Mouse (Mus musculus) ES-Bruce4 (cell line): ENCODE results near the gene Serpina3k. TPM values are rescaled to one million over a fixed set of nuclear protein-coding genes. Genes with fewer than 3 reads are reported as not detected.
"Not testable (repeated sequence)": the region's sequence is repeated elsewhere in the genome, so short reads cannot be mapped to it uniquely, and the experiment has no call there.

ENCODE experiments used
- H3K27ac ChIP-seq: 2 replicates; pipeline ENCODE4 v1.5.1; 2012; ENCODE audit warnings: low read length, inconsistent platforms; ENCODE audit not compliant: insufficient read depth
- H3K27me3 ChIP-seq: 2 replicates; pipeline ENCODE4 v1.6.1; 2012; ENCODE audit warnings: mild to moderate bottlenecking, low read length, inconsistent platforms; ENCODE audit not compliant: control insufficient read depth, poor library complexity, insufficient read depth, severe bottlenecking
- H3K36me3 ChIP-seq: 2 replicates; pipeline ENCODE4 v1.6.1; 2012; ENCODE audit warnings: inconsistent platforms, mild to moderate bottlenecking, low read length, moderate library complexity; ENCODE audit not compliant: control insufficient read depth, poor library complexity, insufficient read depth, severe bottlenecking
- H3K4me1 ChIP-seq: one replicate; pipeline ENCODE4 v1.8.1; 2011; ENCODE audit warnings: low read length; ENCODE audit not compliant: control insufficient read depth, insufficient read depth
- H3K4me3 ChIP-seq: 2 replicates; pipeline ENCODE4 v1.5.1; 2011; ENCODE audit warnings: low read depth, mild to moderate bottlenecking, low read length
- H3K9ac ChIP-seq: 2 replicates; pipeline ENCODE4 v1.6.1; 2012; ENCODE audit warnings: low read depth, mild to moderate bottlenecking, inconsistent platforms; ENCODE audit not compliant: poor library complexity, severe bottlenecking
- H3K9me3 ChIP-seq: replicated peaks from 2 replicates; pipeline ENCODE4 v1.6.1; 2012; ENCODE audit warnings: mild to moderate bottlenecking, low read length, inconsistent platforms; ENCODE audit not compliant: control insufficient read depth, poor library complexity, insufficient read depth, severe bottlenecking
- CTCF ChIP-seq: IDR thresholded peaks from one replicate; pipeline ENCODE4 v1.8.1; 2011; ENCODE audit warnings: low read depth, low read length
- EP300 ChIP-seq: IDR thresholded peaks from 2 replicates; pipeline ENCODE4 v1.6.1; 2011; ENCODE audit warnings: low read depth, low read length; ENCODE audit not compliant: insufficient read depth
- POLR2A ChIP-seq: IDR thresholded peaks from one replicate; pipeline ENCODE4 v1.8.1; 2011; ENCODE audit warnings: low read length; ENCODE audit not compliant: insufficient read depth
- polyA plus RNA-seq: library from polyadenylated mRNA; stranded (reverse); fragments of >200 nt; gene quantifications from 2 replicates; pipeline ENCODE4 v1.2.4, GENCODE M21; 2011; ENCODE audit warnings: low read depth; ENCODE audit not compliant: missing spikeins, insufficient read depth, insufficient read length

Serpina3k gene
- polyA plus RNA-seq, 1 experiment = not detected

GRCm38 (mm10) chr12:104322454-104322853 lies 15.8 kb upstream of the Serpina3k start:
- Histone ChIP-seq H3K27me3 (no peaks in the 10 kb centered on the region), H3K9me3 (no peaks in the 10 kb centered on the region), H3K9ac (no peak overlapping the region)

GRCm38 (mm10) chr12:104331701-104332100 lies 6.6 kb upstream of the Serpina3k start:
- no peak overlapping the region for H3K9ac ChIP-seq
- TF ChIP-seq EP300 (no peak), CTCF (no peak), POLR2A (no peak)

More at GRCm38 (mm10) chr12:104322454-104322853, 15.8 kb upstream of the Serpina3k start:
- Histone ChIP-seq H3K4me1 (no peaks in the 10 kb centered on the region), H3K27ac (no peak overlapping the region), H3K36me3 (no peaks in the 10 kb centered on the region), H3K4me3 (no peak overlapping the region)
- no peak for TF ChIP-seq EP300
- TF ChIP-seq CTCF = no peak
- TF ChIP-seq POLR2A = no peak

GRCm38 (mm10) chr12:104336873-104337272 lies 1.4 kb upstream of the Serpina3k start:
- not testable (repeated sequence) for H3K9me3 ChIP-seq, H3K27ac ChIP-seq, H3K4me3 ChIP-seq, H3K9ac ChIP-seq, H3K36me3 ChIP-seq, H3K27me3 ChIP-seq, H3K4me1 ChIP-seq

More at GRCm38 (mm10) chr12:104331701-104332100, 6.6 kb upstream of the Serpina3k start:
- Histone ChIP-seq H3K9me3 (no peaks in the 10 kb centered on the region), H3K4me3 (no peak overlapping the region), H3K27me3 (no peaks in the 10 kb centered on the region), H3K4me1 (no peaks in the 10 kb centered on the region), H3K36me3 (no peaks in the 10 kb centered on the region), H3K27ac (no peak overlapping the region)

- no peak overlapping the region for H3K9ac ChIP-seq
- no peaks in the 10 kb centered on the region for H3K27me3 ChIP-seq
- H3K4me3 ChIP-seq = no peak overlapping the region
- H3K4me1 ChIP-seq = no peaks in the 10 kb centered on the region
- TF ChIP-seq EP300 = no peak
- no peak for TF ChIP-seq POLR2A
- TF ChIP-seq CTCF = no peak
- H3K27ac ChIP-seq = no peak overlapping the region
- H3K9me3 ChIP-seq = no peaks in the 10 kb centered on the region
- H3K36me3 ChIP-seq = no peaks in the 10 kb centered on the region
Measured at GRCm38 (mm10) chr12:104338705-104339104, 419 bp downstream of the Serpina3k start.

- not testable (repeated sequence) for H3K36me3 ChIP-seq, H3K9ac ChIP-seq, H3K4me1 ChIP-seq
Measured at GRCm38 (mm10) chr12:104342489-104342888, 4.2 kb downstream of the Serpina3k start.

GRCm38 (mm10) chr12:104345181-104345580 lies 6.9 kb downstream of the Serpina3k start:
- H3K4me1 ChIP-seq = no peaks in the 10 kb centered on the region

More at GRCm38 (mm10) chr12:104342489-104342888, 4.2 kb downstream of the Serpina3k start:
- not testable (repeated sequence) for H3K27me3 ChIP-seq, H3K4me3 ChIP-seq, H3K27ac ChIP-seq, H3K9me3 ChIP-seq

More at GRCm38 (mm10) chr12:104345181-104345580, 6.9 kb downstream of the Serpina3k start:
- no peak overlapping the region for H3K9ac ChIP-seq
- H3K4me3 ChIP-seq = no peak overlapping the region
- TF ChIP-seq POLR2A (no peak), EP300 (no peak), CTCF (no peak)
- peaks cover 1% of the 10 kb centered on the region; the same call in 1 of the 2 replicates for H3K27me3 ChIP-seq
- H3K27ac ChIP-seq = no peak overlapping the region
- no peaks in the 10 kb centered on the region for H3K36me3 ChIP-seq
- H3K9me3 ChIP-seq = no peaks in the 10 kb centered on the region
